Mouse (Mus musculus) myocyte (in vitro differentiated cells): ENCODE data around the gene Olfr629.
"Not testable (repeated sequence)": the region's sequence is repeated elsewhere in the genome, so short reads cannot be mapped to it uniquely, and the experiment has no call there.

Experiments used
- CEBPB ChIP-seq: IDR thresholded peaks from 2 replicates; pipeline ENCODE4 v1.6.1; 2011; ENCODE audit warnings: mild to moderate bottlenecking, moderate library complexity; ENCODE audit not compliant: poor library complexity, insufficient read depth, severe bottlenecking
- E2F4 ChIP-seq: IDR thresholded peaks from one replicate; pipeline ENCODE4 v1.6.1; 2011; ENCODE audit warnings: mild to moderate bottlenecking, control low read depth, moderate library complexity; ENCODE audit not compliant: insufficient read depth
- MYOD1 ChIP-seq, 3 experiments: IDR thresholded peaks; one replicate each; pipeline ENCODE4 v1.6.1; 2011; ENCODE audit warnings: control low read depth in 2 of 3, low read depth in 2 of 3, mild to moderate bottlenecking in 2 of 3, moderate library complexity in 1 of 3; ENCODE audit not compliant: insufficient read length in 2 of 3, control insufficient read depth in 1 of 3
- MYOG ChIP-seq, 3 experiments: IDR thresholded peaks; one replicate each; pipeline ENCODE4 v1.6.1; 2011; ENCODE audit warnings: control low read depth in 2 of 3, low read depth in 2 of 3, mild to moderate bottlenecking in 2 of 3; ENCODE audit not compliant: insufficient read length in 2 of 3, control insufficient read depth in 1 of 3, insufficient read depth in 1 of 3
- POLR2A ChIP-seq: IDR thresholded peaks from one replicate; pipeline ENCODE4 v1.6.1; 2011; ENCODE audit warnings: low read depth, mild to moderate bottlenecking, control low read depth, moderate library complexity; ENCODE audit not compliant: insufficient read length
- POLR2AphosphoS2 ChIP-seq: IDR thresholded peaks from one replicate; pipeline ENCODE4 v1.6.1; 2011; ENCODE audit warnings: low read depth, control low read depth; ENCODE audit not compliant: insufficient read length
- REST ChIP-seq: IDR thresholded peaks from one replicate; pipeline ENCODE4 v1.6.1; 2011; ENCODE audit warnings: mild to moderate bottlenecking, control low read depth, moderate library complexity; ENCODE audit not compliant: insufficient read depth, insufficient read length
- SRF ChIP-seq: IDR thresholded peaks from one replicate; pipeline ENCODE4 v1.6.1; 2011; ENCODE audit warnings: low read depth; ENCODE audit not compliant: control insufficient read depth, insufficient read length
- TCF12 ChIP-seq: IDR thresholded peaks from one replicate; pipeline ENCODE4 v1.6.1; 2011; ENCODE audit warnings: mild to moderate bottlenecking, control low read depth; ENCODE audit not compliant: poor library complexity, insufficient read depth, severe bottlenecking
- TCF3 ChIP-seq: IDR thresholded peaks from one replicate; pipeline ENCODE4 v1.6.1; 2011; ENCODE audit warnings: low read depth, control low read depth; ENCODE audit not compliant: insufficient read length
- USF1 ChIP-seq: IDR thresholded peaks from one replicate; pipeline ENCODE4 v1.6.1; 2011; ENCODE audit warnings: low read depth, mild to moderate bottlenecking, control low read depth, moderate library complexity

DNA sequence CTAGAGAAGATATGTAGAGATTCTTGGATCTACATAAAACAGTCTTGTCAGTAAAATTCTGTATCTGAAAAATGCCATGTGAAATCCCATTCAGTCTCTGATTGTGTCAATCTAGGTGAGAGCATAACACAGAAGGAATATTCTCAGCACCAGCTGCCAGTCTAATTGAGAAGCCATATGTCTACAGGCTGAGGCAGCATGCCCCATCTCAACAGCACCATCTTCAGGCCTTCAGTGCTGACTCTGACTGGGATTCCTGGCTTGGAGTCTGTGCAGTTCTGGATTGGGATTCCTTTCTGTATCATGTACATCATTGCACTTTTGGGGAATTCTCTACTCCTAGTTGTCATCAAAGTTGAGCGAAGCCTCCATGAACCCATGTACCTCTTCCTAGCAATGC is 28.3 kb downstream of the Olfr629 start:
- TF ChIP-seq TCF3; POLR2A; TCF12; POLR2AphosphoS2; REST; MYOG (IDR thresholded peaks at IDR 0.05; ENCODE audit: control insufficient read depth in 1 of 3, insufficient read depth in 1 of 3, insufficient read length in 2 of 3, low read depth in 2 of 3); USF1; CEBPB; E2F4; MYOD1 (IDR thresholded peaks at IDR 0.05; ENCODE audit: control insufficient read depth in 1 of 3, insufficient read length in 2 of 3, low read depth in 2 of 3); SRF: not testable (repeated sequence)
